Mouse (Mus musculus): ENCODE measurements around the gene Rnd1. TPM values are rescaled to one million over a fixed set of nuclear protein-coding genes. Genes with fewer than 3 reads are reported as not detected.

Rnd1 gene
- not detected for polyA plus RNA-seq (2014; fragmentation: Illumina TruSeq; extraction: RNeasy Lipid Tissue Mini Kit (QIAGEN cat#74804); ENCODE audit: low replicate concordance)

GRCm38 (mm10) chr15:98676940-98677728 is at the start of gene Rnd1:
Rnd1 (minus strand) TSS chr15:98677461.

GRCm38 (mm10) chr15:98707766-98708372 is 30.6 kb upstream of the Rnd1 start, which contains the start of gene Ccdc65:
Ccdc65 (plus strand) TSS chr15:98708207.

GRCm38 (mm10) chr15:98662567-98663545 is 14.4 kb downstream of the Rnd1 start, which contains the start of gene Ddx23:
Ddx23 (minus strand) TSS chr15:98662894.

GRCm38 (mm10) chr15:98630540-98630939 is 46.7 kb downstream of the Rnd1 start, which contains the start of gene Cacnb3:
Cacnb3 (plus strand) TSS chr15:98630840.

Other genes with a start within 250 kb of the Rnd1 start
- not detected for gene Olfr282, start 246.2 kb downstream of the Rnd1 start, polyA plus RNA-seq (2014; fragmentation: Illumina TruSeq; extraction: RNeasy Lipid Tissue Mini Kit (QIAGEN cat#74804); ENCODE audit: low replicate concordance)
- gene Olfr281, start 224.9 kb downstream of the Rnd1 start, polyA plus RNA-seq (2014; fragmentation: Illumina TruSeq; extraction: RNeasy Lipid Tissue Mini Kit (QIAGEN cat#74804); ENCODE audit: low replicate concordance): not detected
- not detected for gene OR5BS1P, start 207.6 kb downstream of the Rnd1 start, polyA plus RNA-seq (2014; fragmentation: Illumina TruSeq; extraction: RNeasy Lipid Tissue Mini Kit (QIAGEN cat#74804); ENCODE audit: low replicate concordance)
- not detected for gene Lalba, start 194.7 kb downstream of the Rnd1 start, polyA plus RNA-seq (2014; fragmentation: Illumina TruSeq; extraction: RNeasy Lipid Tissue Mini Kit (QIAGEN cat#74804); ENCODE audit: low replicate concordance)
- not detected for gene Olfr279, start 185.1 kb downstream of the Rnd1 start, polyA plus RNA-seq (2014; fragmentation: Illumina TruSeq; extraction: RNeasy Lipid Tissue Mini Kit (QIAGEN cat#74804); ENCODE audit: low replicate concordance)
- 28.5 TPM for gene Kansl2, start 143.2 kb downstream of the Rnd1 start, polyA plus RNA-seq (2014; fragmentation: Illumina TruSeq; extraction: RNeasy Lipid Tissue Mini Kit (QIAGEN cat#74804); ENCODE audit: low replicate concordance)
- 58.6 TPM for gene Ccnt1, start 106.5 kb downstream of the Rnd1 start, polyA plus RNA-seq (2014; fragmentation: Illumina TruSeq; extraction: RNeasy Lipid Tissue Mini Kit (QIAGEN cat#74804); ENCODE audit: low replicate concordance)
- not detected for gene 4930415O20Rik, start 106.5 kb downstream of the Rnd1 start, polyA plus RNA-seq (2014; fragmentation: Illumina TruSeq; extraction: RNeasy Lipid Tissue Mini Kit (QIAGEN cat#74804); ENCODE audit: low replicate concordance)
- 3.0 TPM for gene Adcy6, start 67.4 kb downstream of the Rnd1 start, polyA plus RNA-seq (2014; fragmentation: Illumina TruSeq; extraction: RNeasy Lipid Tissue Mini Kit (QIAGEN cat#74804); ENCODE audit: low replicate concordance)
- gene Cacnb3, start 46.6 kb downstream of the Rnd1 start, polyA plus RNA-seq (2014; fragmentation: Illumina TruSeq; extraction: RNeasy Lipid Tissue Mini Kit (QIAGEN cat#74804); ENCODE audit: low replicate concordance): 0.22 TPM
- 1.6 TPM for gene Ddx23, start 14.6 kb downstream of the Rnd1 start, polyA plus RNA-seq (2014; fragmentation: Illumina TruSeq; extraction: RNeasy Lipid Tissue Mini Kit (QIAGEN cat#74804); ENCODE audit: low replicate concordance)
- gene Ccdc65, start 30.7 kb upstream of the Rnd1 start, polyA plus RNA-seq (2014; fragmentation: Illumina TruSeq; extraction: RNeasy Lipid Tissue Mini Kit (QIAGEN cat#74804); ENCODE audit: low replicate concordance): not detected
- gene Fkbp11, start 50.7 kb upstream of the Rnd1 start, polyA plus RNA-seq (2014; fragmentation: Illumina TruSeq; extraction: RNeasy Lipid Tissue Mini Kit (QIAGEN cat#74804); ENCODE audit: low replicate concordance): not detected
- 17.6 TPM for gene Arf3, start 85.8 kb upstream of the Rnd1 start, polyA plus RNA-seq (2014; fragmentation: Illumina TruSeq; extraction: RNeasy Lipid Tissue Mini Kit (QIAGEN cat#74804); ENCODE audit: low replicate concordance)
- gene Wnt10b, start 100.7 kb upstream of the Rnd1 start, polyA plus RNA-seq (2014; fragmentation: Illumina TruSeq; extraction: RNeasy Lipid Tissue Mini Kit (QIAGEN cat#74804); ENCODE audit: low replicate concordance): not detected
- not detected for gene Wnt1, start 112.4 kb upstream of the Rnd1 start, polyA plus RNA-seq (2014; fragmentation: Illumina TruSeq; extraction: RNeasy Lipid Tissue Mini Kit (QIAGEN cat#74804); ENCODE audit: low replicate concordance)
- gene Ddn, start 132.0 kb upstream of the Rnd1 start, polyA plus RNA-seq (2014; fragmentation: Illumina TruSeq; extraction: RNeasy Lipid Tissue Mini Kit (QIAGEN cat#74804); ENCODE audit: low replicate concordance): not detected
- 25.9 TPM for gene Prkag1, start 154.1 kb upstream of the Rnd1 start, polyA plus RNA-seq (2014; fragmentation: Illumina TruSeq; extraction: RNeasy Lipid Tissue Mini Kit (QIAGEN cat#74804); ENCODE audit: low replicate concordance)
- 1.7 TPM for gene Kmt2d, start 193.7 kb upstream of the Rnd1 start, polyA plus RNA-seq (2014; fragmentation: Illumina TruSeq; extraction: RNeasy Lipid Tissue Mini Kit (QIAGEN cat#74804); ENCODE audit: low replicate concordance)
- 13.2 TPM for gene Rhebl1, start 217.1 kb upstream of the Rnd1 start, polyA plus RNA-seq (2014; fragmentation: Illumina TruSeq; extraction: RNeasy Lipid Tissue Mini Kit (QIAGEN cat#74804); ENCODE audit: low replicate concordance)
- not detected for gene Dhh, start 221.1 kb upstream of the Rnd1 start, polyA plus RNA-seq (2014; fragmentation: Illumina TruSeq; extraction: RNeasy Lipid Tissue Mini Kit (QIAGEN cat#74804); ENCODE audit: low replicate concordance)
- gene Lmbr1l, start 240.8 kb upstream of the Rnd1 start, polyA plus RNA-seq (2014; fragmentation: Illumina TruSeq; extraction: RNeasy Lipid Tissue Mini Kit (QIAGEN cat#74804); ENCODE audit: low replicate concordance): 4.2 TPM